ENCODE assay signal across 8 mouse cellular contexts in genomic region chr2:156862772-156863486, GRCm38 (mm10). TPM values are rescaled to one million over a fixed set of nuclear protein-coding genes. Genes with fewer than 3 reads are reported as not detected.
DNase-seq lines count a peak whose midpoint lies in the region; ATAC-seq and TF ChIP-seq lines count a peak whose summit lies in the region.

TSS of gene Rab5if (plus strand) at chr2:156863128.

- H3K4me1 ChIP-seq in erythroblast, embryonic 14.5 days (ENCODE audit: control insufficient read depth): peaks cover 44% of the 10 kb centered on the region
- peaks cover 32% of the 10 kb centered on the region for H3K4me1 ChIP-seq in heart, embryonic 12.5 days (replicated peaks)
- peaks cover 6% of the 10 kb centered on the region; the same call in 1 of the 2 replicates for H3K4me1 ChIP-seq in kidney, postnatal 0 days (replicated peaks; ENCODE audit: insufficient read depth, low read length)
- H3K4me1 ChIP-seq in liver, embryonic 11.5 days (replicated peaks; ENCODE audit: control insufficient read depth, insufficient read depth, low read length): peaks cover 10% of the 10 kb centered on the region; the same call in 1 of the 2 replicates
- H3K4me1 ChIP-seq in stomach, embryonic 14.5 days (ENCODE audit: control insufficient read depth, insufficient read depth, low read length): peaks cover 19% of the 10 kb centered on the region

- under 1% methylated on average over 93 of the region's 98 CpGs for WGBS in heart, embryonic 12.5 days
- under 1% methylated on average over 81 of the region's 98 CpGs for WGBS in kidney, postnatal 0 days
- WGBS in liver, embryonic 11.5 days: under 1% methylated on average over 97 of the region's 98 CpGs
- under 1% methylated on average over 90 of the region's 98 CpGs for WGBS in stomach, embryonic 14.5 days

- H3K4me2 ChIP-seq in heart, embryonic 12.5 days: peak within 1 kb of the TSS; percentile 88
- peak within 1 kb of the TSS; percentile 88 for H3K4me2 ChIP-seq in kidney, postnatal 0 days (ENCODE audit: low read length)
- H3K4me2 ChIP-seq in liver, embryonic 11.5 days: peak within 1 kb of the TSS; percentile 87
- H3K4me2 ChIP-seq in stomach, embryonic 14.5 days (replicated peaks; ENCODE audit: low read depth, low read length): peak within 1 kb of the TSS; percentile 91

- TF ChIP-seq POLR2A in brain, embryonic 14.5 days (IDR thresholded peaks at IDR 0.05; ENCODE audit: borderline replicate concordance, extremely low read depth, insufficient read depth, insufficient read length, poor library complexity, severe bottlenecking): peak; percentile 90

- ATAC-seq in heart, embryonic 12.5 days (ENCODE audit: insufficient number of reproducible peaks, low FRiP score): peak; percentile 96
- ATAC-seq in kidney, postnatal 0 days (replicated peaks; ENCODE audit: low FRiP score, low read depth): peak; percentile 97
- ATAC-seq in liver, embryonic 11.5 days (replicated peaks; ENCODE audit: low FRiP score): peak; percentile 92
- peak; percentile 95 for ATAC-seq in stomach, embryonic 14.5 days (ENCODE audit: insufficient number of reproducible peaks, insufficient read depth, low FRiP score, low read depth)

- H3K9me3 ChIP-seq in erythroblast, embryonic 14.5 days (ENCODE audit: control insufficient read depth, low read length): no peaks in the 10 kb centered on the region
- H3K9me3 ChIP-seq in heart, embryonic 12.5 days (replicated peaks): no peaks in the 10 kb centered on the region
- no peaks in the 10 kb centered on the region for H3K9me3 ChIP-seq in kidney, postnatal 0 days (replicated peaks; ENCODE audit: low read length)
- no peaks in the 10 kb centered on the region for H3K9me3 ChIP-seq in liver, embryonic 11.5 days (ENCODE audit: control insufficient read depth, low read length)
- H3K9me3 ChIP-seq in stomach, embryonic 14.5 days (ENCODE audit: control insufficient read depth, low read depth, low read length): no peaks in the 10 kb centered on the region

- no peaks in the 10 kb centered on the region for H3K27me3 ChIP-seq in C2C12 (ENCODE audit: control insufficient read depth, insufficient read depth, insufficient read length)
- H3K27me3 ChIP-seq in erythroblast, embryonic 14.5 days (ENCODE audit: control insufficient read depth): no peaks in the 10 kb centered on the region
- H3K27me3 ChIP-seq in heart, embryonic 12.5 days (replicated peaks): no peaks in the 10 kb centered on the region
- no peaks in the 10 kb centered on the region for H3K27me3 ChIP-seq in kidney, postnatal 0 days (ENCODE audit: insufficient read depth, low read length)
- H3K27me3 ChIP-seq in liver, embryonic 11.5 days (replicated peaks; ENCODE audit: control insufficient read depth, insufficient read depth, low read length): no peaks in the 10 kb centered on the region
- H3K27me3 ChIP-seq in stomach, embryonic 14.5 days (ENCODE audit: control insufficient read depth, insufficient read depth, low read length): no peaks in the 10 kb centered on the region

- peaks cover 85% of the 10 kb centered on the region for H3K79me2 ChIP-seq in C2C12 (ENCODE audit: control insufficient read depth, insufficient read depth)

- H3K4me3 ChIP-seq in C2C12 (ENCODE audit: insufficient read depth, poor library complexity, severe bottlenecking): peak within 1 kb of the TSS; percentile 93
- peak within 1 kb of the TSS; percentile 99 for H3K4me3 ChIP-seq in erythroblast, embryonic 14.5 days (replicated peaks)
- peak within 1 kb of the TSS; percentile 96 for H3K4me3 ChIP-seq in heart, embryonic 12.5 days
- peak within 1 kb of the TSS; percentile 83 for H3K4me3 ChIP-seq in kidney, postnatal 0 days (replicated peaks; ENCODE audit: low read depth, low read length)
- peak within 1 kb of the TSS; percentile 100 for H3K4me3 ChIP-seq in liver, embryonic 11.5 days (ENCODE audit: low read depth, low read length)
- H3K4me3 ChIP-seq in stomach, embryonic 14.5 days (ENCODE audit: low read depth, low read length): peak within 1 kb of the TSS; percentile 99

- H3K79me3 ChIP-seq in C2C12 (ENCODE audit: low read depth): peaks cover 43% of the 10 kb centered on the region

- H3ac ChIP-seq in C2C12 (ENCODE audit: control insufficient read depth, insufficient read length, low read depth): peak within 1 kb of the TSS; percentile 92

- TF ChIP-seq CTCF in C2C12 (IDR thresholded peaks at IDR 0.05; ENCODE audit: control insufficient read depth, insufficient read depth, insufficient read length): peak; percentile 69
- TF ChIP-seq CTCF in brain, embryonic 14.5 days (IDR thresholded peaks at IDR 0.05; ENCODE audit: borderline replicate concordance, extremely low read depth, insufficient read depth, insufficient read length): peak; percentile 44; the same call in 1 of the 2 replicates
- TF ChIP-seq CTCF in kidney, postnatal 0 days (IDR thresholded peaks at IDR 0.05; ENCODE audit: low read depth): peak; percentile 81

- peak within 1 kb of the TSS; percentile 93 for H3K27ac ChIP-seq in heart, embryonic 12.5 days (ENCODE audit: poor library complexity, severe bottlenecking)
- peak within 1 kb of the TSS; percentile 93 for H3K27ac ChIP-seq in kidney, postnatal 0 days
- peak within 1 kb of the TSS; percentile 92 for H3K27ac ChIP-seq in liver, embryonic 11.5 days (ENCODE audit: low read depth, low read length)
- H3K27ac ChIP-seq in stomach, embryonic 14.5 days (ENCODE audit: low read length): peak within 1 kb of the TSS; percentile 94

- H3K9ac ChIP-seq in heart, embryonic 12.5 days: peak within 1 kb of the TSS; percentile 98
- peak within 1 kb of the TSS; percentile 94 for H3K9ac ChIP-seq in kidney, postnatal 0 days (ENCODE audit: low read depth, low read length)
- H3K9ac ChIP-seq in liver, embryonic 11.5 days (ENCODE audit: low read depth, low read length): peak within 1 kb of the TSS; percentile 99
- peak within 1 kb of the TSS; percentile 85 for H3K9ac ChIP-seq in stomach, embryonic 14.5 days (replicated peaks; ENCODE audit: low read depth, low read length)

- H3K36me3 ChIP-seq in C2C12 (ENCODE audit: control insufficient read depth, insufficient read depth): peaks cover 30% of the 10 kb centered on the region
- peaks cover 43% of the 10 kb centered on the region for H3K36me3 ChIP-seq in erythroblast, embryonic 14.5 days (ENCODE audit: control insufficient read depth)
- H3K36me3 ChIP-seq in heart, embryonic 12.5 days: peaks cover 34% of the 10 kb centered on the region
- H3K36me3 ChIP-seq in kidney, postnatal 0 days (ENCODE audit: insufficient read depth, low read length): 0 out of 2 replicates have a peak, but pooled peaks cover 5% of the 10 kb centered on the region
- peaks cover 15% of the 10 kb centered on the region; the same call in 1 of the 2 replicates for H3K36me3 ChIP-seq in liver, embryonic 11.5 days (ENCODE audit: control insufficient read depth, insufficient read depth, low read length)
- peaks cover 14% of the 10 kb centered on the region for H3K36me3 ChIP-seq in stomach, embryonic 14.5 days (ENCODE audit: control insufficient read depth, insufficient read depth, low read length)

- peak; percentile 99 for DNase-seq in brain, embryonic 14.5 days (ENCODE audit: low read depth)
- peak; percentile 98 for DNase-seq in kidney, postnatal 0 days (ENCODE audit: low spot score)
- peak; percentile 98 for DNase-seq in liver, embryonic 11.5 days (ENCODE audit: low spot score)
- peak; percentile 98 for DNase-seq in naive thymus-derived CD4-positive, alpha-beta T cell, adult 2 months (ENCODE audit: low read depth)

TF ChIP-seq in C2C12, 6 proteins besides CTCF, POLR2A, EP300 and RAD21:
- TF ChIP-seq MYOD1 (IDR thresholded peaks at IDR 0.05; ENCODE audit: control insufficient read depth, insufficient read length, low read depth) (no peak), MAX (IDR thresholded peaks at IDR 0.05) (peak; percentile 91)

RNA-seq across cellular contexts. Expression of gene Rab5if, which starts in this region (rescaled TPM):
- polyA plus RNA-seq in C2C12 (2012; fragmentation: generic; extraction: Trizol): 228 TPM
- 118 and 143 TPM in 2 replicates for polyA plus RNA-seq in brain, embryonic 14.5 days (2012; rRNA removed)
- polyA plus RNA-seq in erythroblast, embryonic 14.5 days (2012): 8.9 and 10.3 TPM in 2 replicates
- polyA plus RNA-seq in heart, embryonic 12.5 days (2016; fragmentation: Nextera tagmentation; extraction: Ambion mirVana): 193 and 203 TPM in 2 replicates
- polyA plus RNA-seq in kidney, postnatal 0 days (2015; fragmentation: Nextera tagmentation; extraction: Ambion mirVana): 227 and 252 TPM in 2 replicates
- polyA plus RNA-seq in liver, embryonic 11.5 days (2014; fragmentation: Nextera tagmentation; extraction: Ambion mirVana): 247 and 278 TPM in 2 replicates
- polyA plus RNA-seq in stomach, embryonic 14.5 days (2014; fragmentation: Nextera tagmentation; extraction: Ambion mirVana): 189 and 202 TPM in 2 replicates

Comparison
In these comparisons a context has a peak if more than half of its experiments do, and no peak if none do; other contexts are left out.
1. Peak in every context shown above with its lines: DNase-seq, ATAC-seq, H3K4me3 ChIP-seq and H3K27ac ChIP-seq.
2. RNA of gene Rab5if (polyA plus RNA-seq): 227 to 252 TPM in kidney, postnatal 0 days, 247 to 278 TPM in liver, embryonic 11.5 days, 228 TPM in C2C12 (single experiment), 193 to 203 TPM in heart, embryonic 12.5 days, 189 to 202 TPM in stomach, embryonic 14.5 days and 118 to 143 TPM in brain, embryonic 14.5 days; 8.9 to 10.3 TPM in erythroblast, embryonic 14.5 days; every median in the first group is over 10 times any median in the second.